Mouse (Mus musculus): ENCODE data around the gene Nudt15.

DNA sequence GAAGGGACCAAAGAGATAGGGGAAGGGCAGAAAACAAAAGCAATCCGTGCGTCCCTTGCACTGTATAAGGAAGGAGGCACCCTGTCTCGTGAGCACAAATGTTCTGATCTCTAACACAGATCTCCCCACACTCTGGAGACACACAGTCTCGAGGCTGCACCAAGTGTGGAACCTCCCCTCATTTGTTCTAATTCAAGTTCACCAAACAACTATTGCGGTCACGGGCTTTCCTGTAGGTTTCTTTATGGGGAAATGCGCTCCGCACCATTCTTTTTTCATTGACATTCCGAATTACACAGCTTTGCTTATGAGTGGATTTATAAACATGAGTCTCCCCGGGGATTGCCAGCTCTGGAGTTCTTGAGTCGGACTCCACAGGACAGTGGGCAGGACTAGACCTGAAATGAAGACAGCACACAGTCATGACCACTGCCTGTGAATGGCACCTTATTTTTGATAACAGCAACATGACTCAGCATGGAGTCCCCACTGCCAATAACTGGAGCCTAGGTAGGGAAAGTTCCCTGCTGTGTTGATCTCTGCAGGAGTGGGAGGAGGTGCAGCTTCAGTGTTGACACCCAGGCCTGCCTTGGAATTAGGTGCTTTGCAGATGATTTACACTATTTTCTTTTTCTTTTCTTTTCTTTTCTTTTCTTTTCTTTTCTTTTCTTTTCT, 40.2 kb downstream of the Nudt15 start:
- TF ChIP-seq CTCF (IDR thresholded peaks at IDR 0.05; ENCODE audit: low read depth, low read length) (no peak), POLR2A (IDR thresholded peaks at IDR 0.05; ENCODE audit: extremely low read depth, insufficient read depth, low read length) (no peak)
